Mouse (Mus musculus) ZHBTc4 (cell line): Measurements from ENCODE around the gene Tmem209.

ENCODE experiments used
- DNase-seq: peaks from one replicate; pipeline ENCODE4 v3.0.0-alpha.2; 2011; ENCODE audit warnings: low read depth, low spot score

The Tmem209 gene

GRCm38 (mm10) chr6:30465586-30465985, 44.0 kb downstream of the Tmem209 start:
- DNase-seq = no peak

GRCm38 (mm10) chr6:30462822-30463221, 46.8 kb downstream of the Tmem209 start:
- DNase-seq = no peak

DNA sequence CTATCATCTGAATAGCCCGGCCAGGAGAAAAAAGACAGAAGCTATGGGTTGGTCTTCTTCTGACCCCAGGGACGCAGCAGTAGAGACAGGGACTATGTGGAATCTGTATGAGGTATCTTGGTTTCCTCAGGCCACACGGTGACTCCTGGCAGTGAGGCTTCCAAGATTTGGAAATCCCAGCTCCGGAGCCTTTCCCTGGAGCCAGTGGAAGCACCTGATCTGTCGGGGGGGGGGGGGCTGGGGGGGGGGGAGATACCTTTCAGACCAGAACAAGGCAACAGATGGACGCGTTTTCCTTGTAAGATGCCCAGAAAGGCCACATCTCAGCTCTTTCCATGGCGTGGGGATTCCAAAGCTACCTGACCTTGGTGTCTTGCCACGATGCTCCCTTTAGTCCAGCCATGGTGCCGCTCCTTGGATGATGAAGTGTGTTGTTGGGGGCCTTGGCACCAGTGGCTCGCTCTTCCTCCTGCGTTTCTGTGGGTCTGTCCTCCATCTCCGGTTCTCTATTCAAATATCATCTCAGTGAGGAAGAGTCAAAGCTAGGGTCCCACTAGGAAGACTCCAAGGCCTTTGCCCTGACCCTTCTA, 47.7 kb downstream of the Tmem209 start:
- DNase-seq = no peak

DNA sequence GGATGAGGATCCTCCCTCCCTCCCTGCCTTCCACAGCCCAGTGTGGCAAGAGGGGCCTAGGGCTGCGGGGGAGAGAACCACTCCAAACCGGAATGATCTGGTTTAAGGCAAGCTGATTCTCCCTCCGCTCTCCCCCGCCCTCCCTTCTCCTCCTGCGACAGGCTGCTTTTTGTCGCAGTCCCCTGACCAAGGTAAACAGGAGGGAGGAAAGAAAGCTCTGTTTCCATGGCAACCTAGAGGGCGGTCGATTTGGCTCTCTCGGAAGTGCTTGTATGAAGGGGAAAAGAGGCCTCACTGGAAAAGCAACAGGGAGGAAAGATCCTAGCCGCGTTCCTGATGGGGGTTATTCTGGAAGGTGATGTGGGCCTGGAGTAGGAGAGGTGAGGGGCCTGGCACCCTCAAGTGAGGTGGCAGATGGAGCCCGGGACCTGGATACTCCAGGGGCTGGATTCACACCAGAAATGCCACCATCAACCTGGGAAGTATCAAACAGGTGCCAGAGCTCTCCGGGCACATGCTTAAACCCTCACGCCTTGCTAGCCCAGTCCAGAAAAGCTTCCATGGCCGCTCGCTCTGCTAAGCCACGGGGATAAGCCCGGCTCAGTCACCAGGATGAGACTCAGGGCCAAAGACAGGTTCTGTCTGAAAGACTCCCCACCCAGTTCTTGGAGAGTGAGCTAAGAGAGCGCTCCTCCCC, 48.7 kb downstream of the Tmem209 start:
- DNase-seq = peak; percentile 97

DNA sequence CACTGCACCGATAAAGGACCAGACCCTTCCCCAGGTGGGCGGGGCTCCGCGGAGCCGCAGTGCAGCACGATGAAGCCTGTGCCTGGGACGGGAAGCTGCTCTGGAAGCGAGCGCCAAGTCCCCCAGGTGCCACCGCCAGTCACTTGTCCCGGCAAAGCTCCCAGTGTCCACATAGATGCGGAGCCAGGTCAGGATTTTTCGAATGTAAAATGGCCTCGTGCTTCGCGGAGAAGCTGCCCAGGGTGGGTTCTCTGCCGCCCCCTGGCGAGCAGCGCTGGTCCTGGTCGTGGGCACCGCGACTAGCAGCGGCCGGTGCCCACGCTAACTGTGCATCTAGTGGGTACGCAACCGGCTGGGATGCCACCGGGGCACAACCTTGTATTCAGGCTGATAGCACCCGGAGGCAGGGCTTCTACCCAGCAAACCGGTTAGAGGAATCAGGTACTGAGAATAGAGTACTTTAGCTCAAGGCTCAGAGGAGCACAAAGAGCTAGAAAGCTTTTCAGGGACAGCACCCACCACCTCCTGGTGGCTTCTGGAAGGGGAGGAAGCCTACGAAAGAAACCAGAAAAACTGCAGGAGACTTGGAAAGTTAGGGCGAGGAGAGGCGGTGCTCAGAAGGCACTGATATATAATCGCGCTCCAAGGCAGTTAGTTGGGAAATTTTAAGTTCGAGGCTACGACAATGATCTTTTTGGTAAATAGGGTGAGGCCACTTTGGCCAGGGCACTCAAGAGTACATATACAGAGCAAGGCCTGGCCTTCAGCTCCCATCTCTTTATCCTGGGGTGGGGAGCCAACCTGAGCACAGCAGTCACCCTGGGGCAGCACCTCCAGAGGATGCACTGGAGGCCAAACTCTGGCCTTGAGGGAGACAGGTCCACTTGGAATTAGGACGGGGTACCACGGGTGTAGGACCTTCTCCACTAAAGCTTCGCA, 49.5 kb downstream of the Tmem209 start:
- peak; percentile 78 for DNase-seq

GRCm38 (mm10) chr6:30459056-30459747, 50.4 kb downstream of the Tmem209 start:
- no peak for DNase-seq

DNA sequence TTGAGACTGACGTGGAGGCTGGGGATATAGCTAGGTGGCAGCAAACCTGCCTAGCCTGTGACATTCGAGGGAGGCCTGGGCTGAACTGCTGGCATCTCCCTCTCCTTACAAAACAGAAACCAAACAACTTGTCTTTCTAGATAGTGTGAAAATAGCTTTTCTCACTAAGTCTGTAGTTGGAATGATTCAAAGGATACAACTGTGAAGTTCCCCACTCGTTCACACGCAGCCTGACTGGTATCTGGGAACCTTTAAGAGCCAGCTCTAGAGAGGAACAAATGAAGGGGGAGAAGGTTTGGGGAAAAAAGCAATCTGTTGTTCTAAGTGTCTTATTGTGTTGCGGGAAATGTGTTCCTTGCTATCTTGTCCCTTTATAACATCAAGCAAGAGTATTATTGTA, 51.0 kb downstream of the Tmem209 start:
- no peak for DNase-seq

GRCm38 (mm10) chr6:30456991-30457390, 52.6 kb downstream of the Tmem209 start:
- peak; percentile 77 for DNase-seq

GRCm38 (mm10) chr6:30439576-30439975, 70.0 kb downstream of the Tmem209 start:
- no peak for DNase-seq

- DNase-seq = no peak
These were observed 72.5 kb downstream of the Tmem209 start for GRCm38 (mm10) chr6:30437054-30437453.

- no peak for DNase-seq
These were observed 73.1 kb downstream of the Tmem209 start for GRCm38 (mm10) chr6:30436476-30436875.

GRCm38 (mm10) chr6:30432461-30433192, 77.0 kb downstream of the Tmem209 start:
- DNase-seq = no peak
